Mouse (Mus musculus) intestine, embryonic 15.5 days (tissue): ENCODE data around the gene Rab1a. TPM values are rescaled to one million over a fixed set of nuclear protein-coding genes. Genes with fewer than 3 reads are reported as not detected.

Source experiments
- ATAC-seq: fragments of 200-750 bp; cut with Nextera tagmentation; 2 replicates; pipeline ENCODE4 v1.8.0; 2017; ENCODE audit warnings: moderate TSS enrichment, moderate library complexity
- H3K27ac ChIP-seq: fragments of 300-500 bp; sonication (generic); 2 replicates; pipeline ENCODE4 v1.5.1; 2015; ENCODE audit warnings: mild to moderate bottlenecking, inconsistent platforms
- H3K27me3 ChIP-seq: fragments of 300-500 bp; sonication (generic); replicated peaks from 2 replicates; pipeline ENCODE4 v1.6.1; 2015; ENCODE audit warnings: inconsistent platforms
- H3K36me3 ChIP-seq: fragments of 300-500 bp; sonication (generic); 2 replicates; pipeline ENCODE4 v1.6.1; 2015; ENCODE audit warnings: inconsistent platforms
- H3K4me1 ChIP-seq: fragments of 300-500 bp; sonication (generic); replicated peaks from 2 replicates; pipeline ENCODE4 v1.6.1; 2015; ENCODE audit warnings: inconsistent platforms
- H3K4me2 ChIP-seq: fragments of 300-500 bp; sonication (generic); replicated peaks from 2 replicates; pipeline ENCODE4 v1.6.1; 2015; ENCODE audit warnings: mild to moderate bottlenecking, inconsistent platforms
- H3K4me3 ChIP-seq: fragments of 300-500 bp; sonication (generic); replicated peaks from 2 replicates; pipeline ENCODE4 v1.5.1; 2015; ENCODE audit warnings: inconsistent platforms
- H3K9ac ChIP-seq: fragments of 300-500 bp; sonication (generic); 2 replicates; pipeline ENCODE4 v1.6.1; 2015; ENCODE audit warnings: inconsistent platforms
- H3K9me3 ChIP-seq: fragments of 300-500 bp; sonication (generic); 2 replicates; pipeline ENCODE4 v1.6.1; 2016; ENCODE audit warnings: inconsistent platforms
- WGBS: fragments of 180-500 bp; shearing (Covaris S2); methylation state at CpG from one replicate; pipeline ENCODE4 v1.1.7; 2015; 5-methylcytosine and 5-hydroxymethylcytosine counted together
- polyA plus RNA-seq: library from polyadenylated mRNA; unstranded; fragments of >200 nt; fragmentation: Nextera tagmentation; extraction: Ambion mirVana; gene quantifications from 2 replicates; pipeline ENCODE4 v1.2.1, GENCODE M21; 2015

Gene Rab1a
- polyA plus RNA-seq, 1 experiment from 2014 or later: 363 TPM

DNA sequence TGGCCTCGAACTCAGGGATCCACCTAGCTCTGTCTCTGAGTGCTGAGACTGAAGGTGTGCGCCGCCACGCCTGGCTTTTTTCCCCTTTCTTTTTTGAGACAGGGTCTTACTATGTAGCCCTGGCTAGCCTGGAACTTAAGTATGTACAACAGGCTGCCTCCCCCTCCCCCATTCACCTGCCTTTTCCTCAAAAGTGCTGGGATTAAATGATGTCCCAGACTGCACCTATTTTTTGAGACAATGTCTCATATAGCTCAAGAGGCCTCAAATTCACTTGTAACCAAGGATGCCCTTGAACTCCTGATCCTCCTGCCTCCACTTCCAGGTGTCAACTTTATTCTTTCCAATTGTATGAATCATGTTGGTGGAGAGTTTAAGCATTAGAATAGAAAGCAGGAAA lies 24.7 kb downstream of the Rab1a start:
- Histone ChIP-seq H3K27ac (no peak overlapping the region), H3K36me3 (peaks cover 21% of the 10 kb centered on the region), H3K4me3 (no peak overlapping the region), H3K9me3 (no peaks in the 10 kb centered on the region), H3K27me3 (no peaks in the 10 kb centered on the region), H3K4me1 (no peaks in the 10 kb centered on the region), H3K4me2 (no peak overlapping the region), H3K9ac (no peak overlapping the region)
- no peak for ATAC-seq
- 95% methylated on average over 4 of the region's 4 CpGs for WGBS

DNA sequence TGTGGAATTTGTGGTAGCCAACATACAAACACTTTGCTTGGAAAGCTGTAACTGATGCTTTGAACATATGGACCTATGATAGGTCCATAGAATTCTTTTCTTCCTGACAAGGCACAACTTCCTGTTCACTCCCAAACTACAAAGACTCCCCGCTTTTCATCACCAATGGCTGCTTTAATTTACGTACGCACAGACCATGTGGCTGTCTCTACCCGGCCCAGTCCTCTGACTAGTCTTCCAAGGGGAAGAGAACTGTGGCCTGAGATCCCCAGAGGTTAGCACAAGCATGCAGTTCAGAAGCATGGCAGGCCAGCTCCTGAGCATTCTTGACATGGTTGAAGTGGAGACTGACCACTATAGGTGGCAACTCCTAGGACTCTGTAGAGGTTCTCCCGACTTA lies 27.4 kb downstream of the Rab1a start:
- H3K4me3 ChIP-seq: no peak overlapping the region
- 80% methylated on average over 5 of the region's 5 CpGs for WGBS
- no peaks in the 10 kb centered on the region for H3K9me3 ChIP-seq
- H3K36me3 ChIP-seq: peaks cover 25% of the 10 kb centered on the region
- no peak overlapping the region for H3K9ac ChIP-seq
- ATAC-seq: no peak
- no peak overlapping the region for H3K4me2 ChIP-seq
- no peaks in the 10 kb centered on the region for H3K27me3 ChIP-seq
- H3K27ac ChIP-seq: no peak overlapping the region
- H3K4me1 ChIP-seq: no peaks in the 10 kb centered on the region

GRCm38 (mm10) chr11:20229311-20229710 lies 28.1 kb downstream of the Rab1a start:
- Histone ChIP-seq H3K4me1 (no peaks in the 10 kb centered on the region), H3K36me3 (peaks cover 22% of the 10 kb centered on the region)
- WGBS: 85% methylated on average over 4 of the region's 4 CpGs

DNA sequence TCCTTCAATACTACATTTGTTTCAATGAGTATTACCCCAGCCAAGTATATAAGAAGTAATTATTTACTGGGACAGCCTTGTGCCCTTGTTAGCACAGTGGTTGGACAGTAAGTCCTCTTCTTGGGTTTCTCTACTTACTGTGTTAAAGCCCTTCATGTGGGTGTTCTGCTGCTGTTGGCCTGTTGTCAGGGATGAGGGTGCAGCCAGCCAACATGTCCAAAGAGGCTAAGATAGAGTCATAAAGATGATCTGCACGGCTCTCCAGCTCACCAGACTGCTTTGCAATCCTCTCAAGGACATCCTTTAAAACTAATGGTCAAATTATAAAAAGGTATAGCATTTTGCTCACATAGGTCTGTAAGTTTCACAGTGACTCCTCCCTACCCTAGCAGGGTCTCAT lies 29.1 kb downstream of the Rab1a start:
- no peaks in the 10 kb centered on the region for H3K4me1 ChIP-seq
- 73% methylated on average over 1 of the region's 1 CpGs for WGBS
- H3K9me3 ChIP-seq: no peaks in the 10 kb centered on the region
- H3K4me3 ChIP-seq: no peak overlapping the region
- no peak overlapping the region for H3K9ac ChIP-seq
- no peak overlapping the region for H3K4me2 ChIP-seq
- H3K36me3 ChIP-seq: peaks cover 20% of the 10 kb centered on the region
- H3K27ac ChIP-seq: no peak overlapping the region
- no peak for ATAC-seq
- no peaks in the 10 kb centered on the region for H3K27me3 ChIP-seq

More at GRCm38 (mm10) chr11:20229311-20229710, 28.1 kb downstream of the Rab1a start:
- Histone ChIP-seq H3K4me3 (no peak overlapping the region), H3K27me3 (no peaks in the 10 kb centered on the region), H3K4me2 (no peak overlapping the region), H3K9me3 (no peaks in the 10 kb centered on the region), H3K9ac (no peak overlapping the region), H3K27ac (no peak overlapping the region)
- no peak for ATAC-seq

GRCm38 (mm10) chr11:20231128-20231878 lies 30.1 kb downstream of the Rab1a start:
- H3K36me3 ChIP-seq: peaks cover 28% of the 10 kb centered on the region
- no peak overlapping the region for H3K9ac ChIP-seq
- ATAC-seq: peak; percentile 60
- no peaks in the 10 kb centered on the region for H3K27me3 ChIP-seq
- WGBS: 68% methylated on average over 8 of the region's 8 CpGs
- H3K4me2 ChIP-seq: no peak overlapping the region
- H3K4me3 ChIP-seq: no peak overlapping the region
- no peaks in the 10 kb centered on the region for H3K4me1 ChIP-seq
- H3K9me3 ChIP-seq: no peaks in the 10 kb centered on the region
- H3K27ac ChIP-seq: peak overlapping the region; percentile 51; the same call in 1 of the 2 replicates

- Histone ChIP-seq H3K36me3 (peaks cover 32% of the 10 kb centered on the region), H3K27me3 (no peaks in the 10 kb centered on the region), H3K9ac (no peak overlapping the region), H3K27ac (no peak overlapping the region), H3K4me1 (no peaks in the 10 kb centered on the region), H3K4me3 (no peak overlapping the region), H3K4me2 (no peak overlapping the region), H3K9me3 (no peaks in the 10 kb centered on the region)
- peak; percentile 8; the same call in 1 of the 2 replicates for ATAC-seq
- 73% methylated on average over 5 of the region's 5 CpGs for WGBS
These were observed 31.0 kb downstream of the Rab1a start for GRCm38 (mm10) chr11:20232016-20232755.

- Histone ChIP-seq H3K9ac (no peak overlapping the region), H3K27ac (no peak overlapping the region), H3K36me3 (peaks cover 32% of the 10 kb centered on the region), H3K4me2 (no peak overlapping the region), H3K4me3 (no peak overlapping the region), H3K4me1 (no peaks in the 10 kb centered on the region), H3K9me3 (no peaks in the 10 kb centered on the region), H3K27me3 (no peaks in the 10 kb centered on the region)
- 75% methylated on average over 3 of the region's 3 CpGs for WGBS
- ATAC-seq: no peak
These were observed 33.0 kb downstream of the Rab1a start for GRCm38 (mm10) chr11:20234233-20234632.

GRCm38 (mm10) chr11:20237018-20237417 lies 35.8 kb downstream of the Rab1a start:
- no peak overlapping the region for H3K4me3 ChIP-seq
- 92% methylated on average over 7 of the region's 7 CpGs for WGBS
- H3K36me3 ChIP-seq: peaks cover 34% of the 10 kb centered on the region
- no peak for ATAC-seq
- H3K4me1 ChIP-seq: no peaks in the 10 kb centered on the region
- H3K9ac ChIP-seq: no peak overlapping the region
- no peaks in the 10 kb centered on the region for H3K27me3 ChIP-seq
- H3K27ac ChIP-seq: no peak overlapping the region
- no peak overlapping the region for H3K4me2 ChIP-seq
- no peaks in the 10 kb centered on the region for H3K9me3 ChIP-seq

- H3K36me3 ChIP-seq: peaks cover 34% of the 10 kb centered on the region
- ATAC-seq: no peak
These were observed 36.7 kb downstream of the Rab1a start for GRCm38 (mm10) chr11:20237976-20238375.

GRCm38 (mm10) chr11:20239279-20239861 lies 38.1 kb downstream of the Rab1a start:
- Histone ChIP-seq H3K4me2 (no peak overlapping the region), H3K9me3 (no peaks in the 10 kb centered on the region), H3K4me1 (0 out of 2 replicates have a peak, but pooled peaks cover 3% of the 10 kb centered on the region), H3K4me3 (no peak overlapping the region), H3K27ac (no peak overlapping the region), H3K27me3 (no peaks in the 10 kb centered on the region), H3K9ac (no peak overlapping the region), H3K36me3 (peaks cover 34% of the 10 kb centered on the region)
- 89% methylated on average over 9 of the region's 9 CpGs for WGBS
- no peak for ATAC-seq

More at GRCm38 (mm10) chr11:20237976-20238375, 36.7 kb downstream of the Rab1a start:
- 94% methylated on average over 3 of the region's 3 CpGs for WGBS
- Histone ChIP-seq H3K27me3 (no peaks in the 10 kb centered on the region), H3K27ac (no peak overlapping the region), H3K9me3 (no peaks in the 10 kb centered on the region), H3K9ac (no peak overlapping the region), H3K4me2 (no peak overlapping the region), H3K4me1 (no peaks in the 10 kb centered on the region), H3K4me3 (no peak overlapping the region)

GRCm38 (mm10) chr11:20240331-20240730 lies 39.1 kb downstream of the Rab1a start:
- ATAC-seq: no peak
- peaks cover 32% of the 10 kb centered on the region for H3K36me3 ChIP-seq
- no peak overlapping the region for H3K4me3 ChIP-seq
- no peak overlapping the region for H3K27ac ChIP-seq
- no peaks in the 10 kb centered on the region for H3K9me3 ChIP-seq
- H3K27me3 ChIP-seq: no peaks in the 10 kb centered on the region
- H3K4me2 ChIP-seq: no peak overlapping the region
- 0 out of 2 replicates have a peak, but pooled peaks cover 3% of the 10 kb centered on the region for H3K4me1 ChIP-seq
- 70% methylated on average over 5 of the region's 5 CpGs for WGBS
- H3K9ac ChIP-seq: no peak overlapping the region

- Histone ChIP-seq H3K9me3 (no peaks in the 10 kb centered on the region), H3K4me2 (no peak overlapping the region), H3K4me1 (0 out of 2 replicates have a peak, but pooled peaks cover 3% of the 10 kb centered on the region), H3K4me3 (no peak overlapping the region), H3K36me3 (peaks cover 24% of the 10 kb centered on the region), H3K9ac (no peak overlapping the region), H3K27ac (no peak overlapping the region), H3K27me3 (no peaks in the 10 kb centered on the region)
- no peak for ATAC-seq
- WGBS: 92% methylated on average over 7 of the region's 7 CpGs
These were observed 40.1 kb downstream of the Rab1a start for GRCm38 (mm10) chr11:20241311-20241710.
